Mouse (Mus musculus): ENCODE data around the gene Btg1-ps1.
"Not testable (repeated sequence)": the region's sequence is repeated elsewhere in the genome, so short reads cannot be mapped to it uniquely, and the experiment has no call there.

The Btg1-ps1 gene

DNA sequence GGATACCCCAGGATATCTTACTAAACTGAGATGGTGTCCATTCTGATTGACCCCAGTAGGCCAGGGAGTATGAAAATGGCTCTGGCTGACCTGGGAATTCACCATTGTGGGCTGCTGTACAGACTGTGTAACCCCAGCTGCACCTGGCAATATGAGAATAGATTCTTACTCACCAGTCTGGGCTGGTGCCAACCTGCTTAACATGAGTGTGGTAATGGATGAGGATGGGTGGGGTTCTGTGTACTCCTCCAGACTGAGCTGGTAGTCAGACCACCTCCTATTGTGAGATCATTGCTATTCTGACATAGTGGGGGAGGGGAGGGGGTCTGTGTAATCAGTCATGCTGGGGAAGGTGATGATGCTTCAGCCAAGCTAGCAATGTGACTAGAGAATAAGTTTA, at the start of gene Btg1-ps1:
Btg1-ps1 (minus strand) TSS at position 219 of the 400 bp plus-strand sequence.
- DNase-seq (ENCODE audit: low spot score in 2 of 2), result not testable (repeated sequence)

DNA sequence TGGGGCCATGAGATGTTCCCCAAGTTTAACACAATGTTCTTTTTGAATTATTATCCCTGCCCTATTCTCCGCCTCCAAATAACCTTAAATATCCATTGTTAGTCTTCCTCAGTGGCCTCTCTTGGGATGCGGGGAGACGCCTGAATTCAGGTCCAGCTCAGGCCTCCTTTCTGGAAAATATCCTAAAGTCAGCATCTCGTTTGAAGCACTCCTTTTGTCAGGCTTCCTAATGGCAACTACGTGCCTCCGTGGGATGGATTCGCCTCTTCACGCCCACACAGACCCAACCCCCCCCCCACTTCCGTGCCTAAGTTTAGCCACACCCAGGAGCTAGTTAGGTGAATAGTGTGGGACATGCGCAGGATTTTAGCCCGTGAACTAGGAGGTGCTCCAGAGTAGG, 47.6 kb upstream of the Btg1-ps1 start, which contains the start of gene Rhox10:
Rhox10 (plus strand) TSS at position 301 of the 400 bp plus-strand sequence.
- no peak for DNase-seq (ENCODE audit: low spot score in 2 of 2)

DNA sequence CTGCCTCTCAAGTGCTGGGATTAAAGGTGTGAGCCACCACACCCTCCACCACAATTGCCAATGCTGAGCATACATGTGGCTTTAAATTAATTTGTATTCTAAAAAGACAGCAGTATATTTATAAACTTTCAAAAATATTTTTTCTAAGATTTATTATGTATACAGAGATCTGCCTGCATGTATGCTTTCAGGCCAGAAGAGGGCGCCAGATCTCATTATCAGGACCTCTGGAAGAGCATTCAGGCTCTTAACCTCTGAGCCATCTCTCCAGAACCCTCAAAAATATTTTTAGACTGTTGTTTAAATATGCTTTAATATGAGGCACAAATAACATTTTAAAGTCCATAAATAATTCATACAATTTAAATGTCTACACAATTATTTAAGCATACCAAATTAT, 42.9 kb upstream of the Btg1-ps1 start:
- DNase-seq (ENCODE audit: low spot score in 2 of 2), result peak in 1 of 2 experiments; percentile 23

DNA sequence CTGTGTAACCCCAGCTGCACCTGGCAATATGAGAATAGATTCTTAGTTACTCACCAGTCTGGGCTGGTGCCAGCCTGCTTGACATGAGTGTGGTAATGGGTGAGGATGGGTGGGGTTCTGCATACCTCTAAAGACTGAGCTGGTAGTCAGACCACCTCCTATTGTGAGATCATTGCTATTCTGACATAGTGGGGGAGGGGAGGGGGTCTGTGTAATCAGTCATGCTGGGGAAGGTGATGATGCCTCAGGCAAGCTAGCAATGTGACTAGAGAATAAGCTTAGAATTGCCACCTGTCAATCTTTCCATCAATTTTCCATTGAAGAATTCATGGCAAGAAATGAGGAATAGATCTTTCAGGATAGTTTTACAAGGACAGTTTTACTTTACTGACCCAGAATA, 24.4 kb upstream of the Btg1-ps1 start, which contains the start of gene Btg1-ps2:
Btg1-ps2 (minus strand) TSS at position 101 of the 400 bp plus-strand sequence.
- not testable (repeated sequence) for DNase-seq (ENCODE audit: low spot score in 2 of 2)

DNA sequence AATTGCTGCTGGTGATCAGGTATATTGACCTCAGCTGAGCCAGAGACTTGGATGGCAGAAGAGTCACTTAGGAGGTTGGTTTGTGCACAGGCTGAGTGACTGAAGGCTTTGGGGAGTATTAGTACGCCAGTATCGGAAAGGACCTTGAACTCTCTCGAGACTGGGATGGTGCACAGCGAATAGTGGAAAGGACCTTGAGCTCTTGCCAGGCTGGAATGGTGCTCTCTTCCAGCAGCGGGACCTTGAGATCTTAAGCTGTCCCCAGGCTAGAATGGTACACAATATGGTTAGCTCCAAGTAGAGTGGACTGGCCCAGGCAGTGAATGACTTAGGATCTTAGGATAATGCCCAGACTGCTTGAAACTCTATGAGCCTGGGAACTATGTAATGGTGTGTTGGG, 21.1 kb upstream of the Btg1-ps1 start:
- DNase-seq (ENCODE audit: low spot score in 2 of 2), result no peak

DNA sequence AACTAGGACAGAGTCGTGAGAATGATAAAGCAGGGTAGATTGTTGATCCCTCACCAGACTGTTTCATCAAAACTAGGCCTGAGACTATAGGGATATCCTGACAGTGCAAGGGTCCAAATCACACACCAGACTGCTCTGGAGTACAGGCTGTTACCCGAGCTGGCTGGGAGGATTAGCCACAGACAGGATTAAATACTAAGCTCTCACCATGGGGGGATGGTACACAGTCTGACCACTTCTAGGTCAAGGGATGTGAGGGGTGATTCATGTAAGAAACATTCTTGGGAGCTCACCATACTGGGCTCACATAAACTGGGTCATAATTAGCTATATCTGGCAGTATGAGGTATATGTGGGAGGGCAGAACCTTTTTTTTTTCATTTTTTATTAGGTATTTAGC, 15.2 kb upstream of the Btg1-ps1 start:
- no peak for DNase-seq (ENCODE audit: low spot score in 2 of 2)

DNA sequence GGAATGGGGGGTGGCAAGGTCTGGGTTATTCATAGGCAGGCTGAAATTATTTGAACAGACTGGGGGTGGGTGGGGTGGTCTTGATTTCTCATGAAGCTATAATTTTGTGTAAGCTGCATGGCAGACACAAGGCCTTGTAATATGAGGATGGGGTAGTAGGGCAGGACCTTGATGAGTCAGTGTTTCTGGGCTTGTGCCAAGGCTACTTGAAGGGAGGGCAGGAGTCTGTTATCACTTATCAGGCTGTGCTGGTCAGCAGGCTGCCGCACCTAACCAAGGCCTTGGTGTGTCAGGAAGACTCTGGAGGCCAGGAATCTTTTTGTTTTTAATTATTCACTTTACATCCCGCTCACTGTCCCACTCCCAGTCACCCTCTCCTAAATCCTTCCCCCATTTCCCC, 9.9 kb downstream of the Btg1-ps1 start:
- no peak for DNase-seq (ENCODE audit: low spot score in 2 of 2)

All from right cerebral cortex, postnatal 10 days (tissue).